Mouse (Mus musculus) erythroblast, embryonic 14.5 days (primary cell): ENCODE results near the gene Dnpep.

ENCODE experiments used
- GATA1 ChIP-seq: IDR thresholded peaks from 2 replicates; pipeline ENCODE4 v1.6.1; 2012; ENCODE audit warnings: low read length, inconsistent platforms, mixed read lengths
- TAL1 ChIP-seq: IDR thresholded peaks from 3 replicates; pipeline ENCODE4 v1.6.1; 2012; ENCODE audit warnings: low read length, inconsistent platforms, mixed read lengths

DNA sequence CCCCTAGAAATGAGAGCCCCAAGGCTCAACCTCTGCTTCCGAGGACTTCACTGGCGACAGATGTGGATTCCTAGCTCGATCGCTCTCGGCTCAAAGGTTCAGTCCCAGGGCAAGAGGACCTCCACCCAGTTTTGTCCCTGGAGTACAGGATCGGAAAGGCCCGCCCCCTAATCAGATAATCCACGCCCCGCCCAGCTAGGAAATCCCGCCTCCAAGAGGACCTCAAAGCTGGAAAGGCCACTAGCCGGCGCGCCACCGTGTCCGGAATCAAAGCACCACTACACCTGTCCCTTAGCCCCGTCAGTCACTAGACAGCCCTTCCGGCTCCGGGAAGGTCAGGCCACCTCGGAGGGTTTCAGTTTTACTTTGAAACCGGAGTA, 939 bp downstream of the Dnpep start:
- peak; percentile 86 for TF ChIP-seq GATA1
- TF ChIP-seq TAL1, result no peak
